Mouse (Mus musculus): ENCODE measurements around the gene Vipr2.

- peak; percentile 34 for TF ChIP-seq CTCF (conservative IDR thresholded peaks at IDR 0.05; ENCODE audit: low read length)
- no peak for TF ChIP-seq NANOG (IDR thresholded peaks at IDR 0.05; ENCODE audit: borderline replicate concordance, low read length)
Measured at GRCm38 (mm10) chr12:116176930-116177329, 99.4 kb downstream of the Vipr2 start.
